12 mouse cellular contexts compared by ENCODE assay signal in the genomic region with DNA sequence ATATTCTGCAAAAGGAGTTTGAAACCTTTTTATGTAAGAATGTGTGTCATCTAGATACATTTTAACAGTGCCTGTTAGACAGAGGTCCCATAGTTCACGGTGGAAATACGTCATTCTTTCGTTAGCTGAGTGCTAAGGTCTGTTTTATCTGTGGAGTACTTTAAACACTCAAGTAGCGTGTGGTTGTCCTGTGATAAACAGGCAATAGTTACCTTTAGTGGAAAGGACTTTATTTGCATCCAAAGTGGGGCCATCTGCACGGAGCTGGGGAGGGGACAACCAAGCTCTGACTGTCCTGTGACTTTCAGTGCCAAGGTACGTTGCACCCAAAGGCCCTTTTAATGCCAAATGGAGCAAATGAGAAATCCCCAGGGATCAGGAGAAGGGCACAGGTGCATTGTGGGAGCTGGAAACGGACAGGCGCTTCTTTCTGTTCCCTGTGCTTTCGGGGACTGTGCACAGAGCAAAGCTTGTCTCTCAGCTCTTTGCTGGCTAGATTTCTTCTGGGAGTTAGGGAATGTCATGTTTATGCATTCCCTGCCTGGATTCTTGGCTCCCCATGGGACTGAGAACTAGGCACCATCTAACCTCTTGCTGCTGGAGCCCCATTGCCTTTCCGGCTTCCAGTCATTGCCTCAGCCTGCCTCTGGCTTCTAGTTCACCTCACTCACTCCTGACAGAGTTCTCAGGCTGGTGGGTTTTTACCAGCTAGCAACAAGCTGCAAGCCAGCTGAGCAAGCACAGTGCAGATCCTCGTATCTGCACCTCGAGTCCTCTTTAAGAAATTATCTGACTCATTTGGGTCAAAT. TPM values are rescaled to one million over a fixed set of nuclear protein-coding genes. Genes with fewer than 3 reads are reported as not detected.
DNase-seq lines count a peak whose midpoint lies in the region; ATAC-seq and TF ChIP-seq lines count a peak whose summit lies in the region.
"Had no signal": no experiment of that assay in that cellular context is flagged by ENCODE, and none has a peak within 500 bp of the region (broad histone marks: within the 10 kb centered on the region; RNA-seq: fewer than 3 reads in every experiment).

No protein-coding gene starts in this region.

- no peak for ATAC-seq in heart, embryonic 11.5 days (replicated peaks; ENCODE audit: insufficient number of reproducible peaks, low FRiP score, low TSS enrichment)
- ATAC-seq in liver, postnatal 0 days = peak; percentile 72
- ATAC-seq: forebrain, embryonic 13.5 days; midbrain, embryonic 13.5 days had no signal

- TF ChIP-seq CTCF in testis, adult 2 months (IDR thresholded peaks at IDR 0.05; ENCODE audit: control insufficient read depth, insufficient read depth, insufficient replicate concordance, low read depth, low read length) = no peak
- no peak for TF ChIP-seq CTCF in liver, postnatal 0 days (IDR thresholded peaks at IDR 0.05; ENCODE audit: low read depth)

- no peaks in the 10 kb centered on the region for H3K27me3 ChIP-seq in heart, embryonic 11.5 days (ENCODE audit: control insufficient read depth, insufficient read depth, low read length)
- no peaks in the 10 kb centered on the region for H3K27me3 ChIP-seq in testis, adult 2 months (ENCODE audit: control insufficient read depth, insufficient read depth, low read length)
- no peaks in the 10 kb centered on the region for H3K27me3 ChIP-seq in liver, postnatal 0 days (ENCODE audit: insufficient read depth, low read length)
- H3K27me3 ChIP-seq: forebrain, embryonic 13.5 days; midbrain, embryonic 13.5 days had no signal

- WGBS in heart, embryonic 11.5 days (ENCODE audit: insufficient replicate concordance) = 47% methylated on average over 12 of the region's 12 CpGs
- WGBS in liver, postnatal 0 days (ENCODE audit: insufficient replicate concordance) = 47% methylated on average over 12 of the region's 12 CpGs

- H3K9me3 ChIP-seq in heart, embryonic 11.5 days (replicated peaks; ENCODE audit: control insufficient read depth, low read length) = no peaks in the 10 kb centered on the region
- no peaks in the 10 kb centered on the region for H3K9me3 ChIP-seq in liver, postnatal 0 days (ENCODE audit: low read length)
- H3K9me3 ChIP-seq: forebrain, embryonic 13.5 days; midbrain, embryonic 13.5 days had no signal

- no peak for DNase-seq in heart, adult 8-10 months (ENCODE audit: low spot score)
- no peak for DNase-seq in testis, postnatal 14 days (ENCODE audit: low spot score)
- DNase-seq in liver, postnatal 0 days = no peak
- no peak for DNase-seq in retina, postnatal 1 day
- no peak for DNase-seq in cerebellum, adult 11 months
- no peak for DNase-seq in ovary, postnatal 36 days (ENCODE audit: low spot score)
- DNase-seq: cerebellum, postnatal 14 days; thymus, postnatal 14 days had no signal

- H3K4me1 ChIP-seq in heart, embryonic 11.5 days (ENCODE audit: control insufficient read depth, insufficient read depth, low read length) = peaks cover 50% of the 10 kb centered on the region
- H3K4me1 ChIP-seq in testis, adult 2 months (ENCODE audit: control insufficient read depth, insufficient read depth, low read length) = peaks cover 5% of the 10 kb centered on the region
- peaks cover 40% of the 10 kb centered on the region for H3K4me1 ChIP-seq in liver, postnatal 0 days (ENCODE audit: insufficient read depth)

- peak overlapping the region; percentile 46; the same call in 1 of the 2 replicates for H3K27ac ChIP-seq in heart, embryonic 11.5 days (ENCODE audit: low read depth, low read length)
- H3K27ac ChIP-seq in testis, adult 2 months (ENCODE audit: control insufficient read depth, insufficient read depth, low read depth, low read length) = peak overlapping the region; percentile 36; the same call in 1 of the 2 replicates
- peak overlapping the region; percentile 78 for H3K27ac ChIP-seq in liver, postnatal 0 days (ENCODE audit: low read depth)
- H3K27ac ChIP-seq: forebrain, embryonic 13.5 days; midbrain, embryonic 13.5 days had no signal

- no peak for TF ChIP-seq EP300 in liver, postnatal 0 days (IDR thresholded peaks at IDR 0.05; ENCODE audit: low read depth)

- H3K36me3 ChIP-seq in heart, embryonic 11.5 days (ENCODE audit: control insufficient read depth, insufficient read depth, low read length) = peaks cover 4% of the 10 kb centered on the region; the same call in 1 of the 2 replicates
- H3K36me3 ChIP-seq in testis, adult 2 months (ENCODE audit: control insufficient read depth, insufficient read depth, low read length) = no peaks in the 10 kb centered on the region
- H3K36me3 ChIP-seq in liver, postnatal 0 days (replicated peaks; ENCODE audit: insufficient read depth, low read length) = peaks cover 3% of the 10 kb centered on the region; the same call in 1 of the 2 replicates

- H3K4me3 ChIP-seq in heart, embryonic 11.5 days (ENCODE audit: low read depth, low read length) = no peak overlapping the region
- no peak overlapping the region for H3K4me3 ChIP-seq in testis, adult 2 months (ENCODE audit: control insufficient read depth, low read depth, low read length)
- no peak overlapping the region for H3K4me3 ChIP-seq in liver, postnatal 0 days (ENCODE audit: low read depth, low read length)
- H3K4me3 ChIP-seq: forebrain, embryonic 13.5 days; midbrain, embryonic 13.5 days had no signal

- H3K4me2 ChIP-seq in heart, embryonic 11.5 days = peak overlapping the region; percentile 12; the same call in 1 of the 2 replicates
- H3K4me2 ChIP-seq in liver, postnatal 0 days (ENCODE audit: low read depth, low read length) = no peak overlapping the region
- H3K4me2 ChIP-seq: forebrain, embryonic 13.5 days; midbrain, embryonic 13.5 days had no signal

- 0 out of 2 replicates have a peak overlapping the region, but pooled peaks have one; percentile 3 for H3K9ac ChIP-seq in heart, embryonic 11.5 days (ENCODE audit: low read depth, low read length)
- H3K9ac ChIP-seq in liver, postnatal 0 days (replicated peaks) = no peak overlapping the region
- H3K9ac ChIP-seq: forebrain, embryonic 13.5 days; midbrain, embryonic 13.5 days had no signal

- no peak for TF ChIP-seq POLR2A in testis, adult 2 months (IDR thresholded peaks at IDR 0.05; ENCODE audit: control insufficient read depth, low read depth, low read length)

RNA-seq across cellular contexts. Expression of a gene that starts 56.1 kb away (rescaled TPM):
- 96.5 and 99.1 TPM in 2 replicates for polyA plus RNA-seq in heart, embryonic 11.5 days (2014; fragmentation: Nextera tagmentation; extraction: Ambion mirVana)
- total RNA-seq in heart, adult 8-10 months (2022) = 100 to 1,000 TPM; 119 to 175 (median 143) TPM
- 138 and 146 TPM in 2 replicates for polyA plus RNA-seq in testis, adult 2 months (2012; rRNA removed)
- 41.2 and 41.9 TPM in 2 replicates for polyA plus RNA-seq in liver, postnatal 0 days (2015; fragmentation: Nextera tagmentation; extraction: Ambion mirVana)

RNA-seq across cellular contexts. Expression of a gene that starts 56.1 kb away (rescaled TPM):
- polyA plus RNA-seq in heart, embryonic 11.5 days (2014; fragmentation: Nextera tagmentation; extraction: Ambion mirVana) = 1.2 and 1.6 TPM in 2 replicates
- under 1 TPM in 2 of 4 experiments, not detected in 2; 0.40 to 0.69 TPM for total RNA-seq in heart, adult 8-10 months (2022)
- polyA plus RNA-seq in testis, adult 2 months (2012; rRNA removed) = 4.4 and 8.5 TPM in 2 replicates
- 1.7 and 2.0 TPM in 2 replicates for polyA plus RNA-seq in liver, postnatal 0 days (2015; fragmentation: Nextera tagmentation; extraction: Ambion mirVana)

RNA-seq across cellular contexts. Expression of a gene that starts 56.9 kb away (rescaled TPM):
- polyA plus RNA-seq in heart, embryonic 11.5 days (2014; fragmentation: Nextera tagmentation; extraction: Ambion mirVana) = 96.6 and 97.3 TPM in 2 replicates
- total RNA-seq in heart, adult 8-10 months (2022) = 10 to 100 TPM; 23.6 to 29.9 (median 25.5) TPM
- 2.6 and 3.4 TPM in 2 replicates for polyA plus RNA-seq in testis, adult 2 months (2012; rRNA removed)
- polyA plus RNA-seq in liver, postnatal 0 days (2015; fragmentation: Nextera tagmentation; extraction: Ambion mirVana) = 12.1 and 12.2 TPM in 2 replicates
